Mouse (Mus musculus) cerebellum, adult 2 months (tissue): ENCODE measurements around the gene Psmg1.

Source experiments
- CTCF ChIP-seq: fragments of 200-500 bp; IDR thresholded peaks from 2 replicates; pipeline ENCODE4 v1.5.1; 2011; ENCODE audit warnings: low read depth, mild to moderate bottlenecking, control low read depth, low read length, moderate library complexity, borderline replicate concordance; ENCODE audit not compliant: insufficient read depth
- POLR2A ChIP-seq: fragments of 200-500 bp; IDR thresholded peaks from 2 replicates; pipeline ENCODE4 v1.6.1; 2011; ENCODE audit warnings: low read length, control low read depth, borderline replicate concordance; ENCODE audit not compliant: insufficient read depth

GRCm38 (mm10) chr16:96026256-96026655, 35.5 kb upstream of the Psmg1 start:
- TF ChIP-seq CTCF (no peak), POLR2A (no peak)
